Mouse (Mus musculus): ENCODE measurements around the gene Psme1. TPM values are rescaled to one million over a fixed set of nuclear protein-coding genes. Genes with fewer than 3 reads are reported as not detected.

Gene Psme1
- polyA plus RNA-seq, 1 experiment from 2014 or later, result 217 TPM

- Histone ChIP-seq H3K9me3 (no peaks in the 10 kb centered on the region), H3K4me3 (no peak overlapping the region), H3K9ac (no peak overlapping the region), H3K27me3 (replicated peaks) (no peaks in the 10 kb centered on the region), H3K4me1 (peaks cover 20% of the 10 kb centered on the region), H3K36me3 (replicated peaks) (no peaks in the 10 kb centered on the region), H3K4me2 (no peak overlapping the region), H3K27ac (no peak overlapping the region)
- no peak for ATAC-seq (replicated peaks)
- 32% methylated on average over 5 of the region's 5 CpGs for WGBS
Observed at GRCm38 (mm10) chr14:55557003-55557402, 20.9 kb upstream of the Psme1 start.

GRCm38 (mm10) chr14:55557587-55557986 lies 20.3 kb upstream of the Psme1 start:
- Histone ChIP-seq H3K4me2 (no peak overlapping the region), H3K9me3 (no peaks in the 10 kb centered on the region)
- WGBS, result 89% methylated on average over 3 of the region's 3 CpGs

GRCm38 (mm10) chr14:55558740-55559448 lies 19.0 kb upstream of the Psme1 start:
- peak overlapping the region; percentile 57 for H3K4me3 ChIP-seq
- 60% methylated on average over 6 of the region's 6 CpGs for WGBS

More at GRCm38 (mm10) chr14:55557587-55557986, 20.3 kb upstream of the Psme1 start:
- no peak for ATAC-seq (replicated peaks)
- Histone ChIP-seq H3K36me3 (replicated peaks) (no peaks in the 10 kb centered on the region), H3K4me3 (no peak overlapping the region), H3K27me3 (replicated peaks) (no peaks in the 10 kb centered on the region), H3K4me1 (peaks cover 26% of the 10 kb centered on the region), H3K9ac (no peak overlapping the region), H3K27ac (no peak overlapping the region)

GRCm38 (mm10) chr14:55559799-55560201 lies 18.1 kb upstream of the Psme1 start, which contains the start of gene Dcaf11:
TSS of gene Dcaf11 (plus strand) at chr14:55560006.
- Histone ChIP-seq H3K4me3 (peak within 1 kb of the TSS; percentile 57), H3K4me1 (peaks cover 29% of the 10 kb centered on the region), H3K9ac (peak within 1 kb of the TSS; percentile 87), H3K27me3 (replicated peaks) (no peaks in the 10 kb centered on the region), H3K27ac (peak within 1 kb of the TSS; percentile 99), H3K36me3 (replicated peaks) (peaks cover 1% of the 10 kb centered on the region; the same call in 1 of the 2 replicates), H3K4me2 (peak within 1 kb of the TSS; percentile 73), H3K9me3 (no peaks in the 10 kb centered on the region)
- WGBS, result under 1% methylated on average over 27 of the region's 27 CpGs
- peak; percentile 85 for ATAC-seq (replicated peaks)

More at GRCm38 (mm10) chr14:55558740-55559448, 19.0 kb upstream of the Psme1 start:
- no peaks in the 10 kb centered on the region for H3K9me3 ChIP-seq
- H3K4me1 ChIP-seq, result peaks cover 29% of the 10 kb centered on the region
- H3K36me3 ChIP-seq (replicated peaks), result no peaks in the 10 kb centered on the region
- 0 out of 2 replicates have a peak overlapping the region, but pooled peaks have one; percentile 87 for H3K9ac ChIP-seq
- ATAC-seq (replicated peaks), result no peak
- H3K4me2 ChIP-seq, result peak overlapping the region; percentile 73
- H3K27me3 ChIP-seq (replicated peaks), result no peaks in the 10 kb centered on the region
- H3K27ac ChIP-seq, result peak overlapping the region; percentile 99; the same call in 1 of the 2 replicates

GRCm38 (mm10) chr14:55560202-55561073 lies 17.5 kb upstream of the Psme1 start, which contains the start of gene A730061H03Rik:
TSS of gene A730061H03Rik (minus strand) at chr14:55560406.
- H3K9ac ChIP-seq, result peak within 1 kb of the TSS; percentile 87
- H3K36me3 ChIP-seq (replicated peaks), result peaks cover 7% of the 10 kb centered on the region
- peak within 1 kb of the TSS; percentile 99 for H3K27ac ChIP-seq
- no peaks in the 10 kb centered on the region for H3K27me3 ChIP-seq (replicated peaks)
- no peaks in the 10 kb centered on the region for H3K9me3 ChIP-seq
- ATAC-seq (replicated peaks), result peak; percentile 98
- peaks cover 29% of the 10 kb centered on the region for H3K4me1 ChIP-seq
- WGBS, result under 1% methylated on average over 51 of the region's 51 CpGs
- peak within 1 kb of the TSS; percentile 73 for H3K4me2 ChIP-seq
- H3K4me3 ChIP-seq, result peak within 1 kb of the TSS; percentile 57

GRCm38 (mm10) chr14:55561860-55562259 lies 16.1 kb upstream of the Psme1 start:
- H3K4me2 ChIP-seq, result peak overlapping the region; percentile 73; the same call in 1 of the 2 replicates
- peak overlapping the region; percentile 57; the same call in 1 of the 2 replicates for H3K4me3 ChIP-seq
- WGBS, result 87% methylated on average over 10 of the region's 10 CpGs
- H3K9me3 ChIP-seq, result no peaks in the 10 kb centered on the region
- H3K9ac ChIP-seq, result no peak overlapping the region
- H3K4me1 ChIP-seq, result peaks cover 28% of the 10 kb centered on the region
- peaks cover 22% of the 10 kb centered on the region for H3K36me3 ChIP-seq (replicated peaks)
- no peak for ATAC-seq (replicated peaks)
- no peak overlapping the region for H3K27ac ChIP-seq
- H3K27me3 ChIP-seq (replicated peaks), result no peaks in the 10 kb centered on the region

- Histone ChIP-seq H3K4me1 (peaks cover 26% of the 10 kb centered on the region), H3K27me3 (replicated peaks) (no peaks in the 10 kb centered on the region), H3K4me2 (no peak overlapping the region), H3K36me3 (replicated peaks) (peaks cover 34% of the 10 kb centered on the region), H3K9me3 (no peaks in the 10 kb centered on the region), H3K4me3 (no peak overlapping the region), H3K27ac (no peak overlapping the region), H3K9ac (no peak overlapping the region)
- no peak for ATAC-seq (replicated peaks)
- 90% methylated on average over 11 of the region's 11 CpGs for WGBS
Observed at GRCm38 (mm10) chr14:55563249-55563648, 14.7 kb upstream of the Psme1 start.

- Histone ChIP-seq H3K4me1 (peaks cover 20% of the 10 kb centered on the region), H3K4me2 (no peak overlapping the region), H3K9me3 (no peaks in the 10 kb centered on the region), H3K9ac (no peak overlapping the region), H3K27ac (no peak overlapping the region), H3K27me3 (replicated peaks) (no peaks in the 10 kb centered on the region), H3K4me3 (no peak overlapping the region), H3K36me3 (replicated peaks) (peaks cover 53% of the 10 kb centered on the region)
- ATAC-seq (replicated peaks), result no peak
- WGBS, result 84% methylated on average over 3 of the region's 3 CpGs
Observed at GRCm38 (mm10) chr14:55565748-55566147, 12.2 kb upstream of the Psme1 start.

- Histone ChIP-seq H3K4me2 (no peak overlapping the region), H3K9ac (no peak overlapping the region), H3K36me3 (replicated peaks) (peaks cover 53% of the 10 kb centered on the region), H3K9me3 (no peaks in the 10 kb centered on the region), H3K4me1 (peaks cover 4% of the 10 kb centered on the region; the same call in 1 of the 2 replicates), H3K4me3 (no peak overlapping the region), H3K27me3 (replicated peaks) (no peaks in the 10 kb centered on the region), H3K27ac (no peak overlapping the region)
- no peak for ATAC-seq (replicated peaks)
- WGBS, result 91% methylated on average over 3 of the region's 3 CpGs
Observed at GRCm38 (mm10) chr14:55567496-55567895, 10.4 kb upstream of the Psme1 start.

- Histone ChIP-seq H3K9ac (no peak overlapping the region), H3K9me3 (no peaks in the 10 kb centered on the region), H3K4me1 (no peaks in the 10 kb centered on the region), H3K36me3 (replicated peaks) (peaks cover 44% of the 10 kb centered on the region), H3K27me3 (replicated peaks) (no peaks in the 10 kb centered on the region), H3K4me2 (no peak overlapping the region), H3K4me3 (no peak overlapping the region), H3K27ac (no peak overlapping the region)
- no peak for ATAC-seq (replicated peaks)
- 92% methylated on average over 2 of the region's 2 CpGs for WGBS
Observed at GRCm38 (mm10) chr14:55570588-55570987, 7.3 kb upstream of the Psme1 start.

GRCm38 (mm10) chr14:55571760-55572159 lies 6.2 kb upstream of the Psme1 start:
- H3K4me2 ChIP-seq, result no peak overlapping the region
- H3K36me3 ChIP-seq (replicated peaks), result peaks cover 33% of the 10 kb centered on the region
- no peak overlapping the region for H3K4me3 ChIP-seq
- H3K27me3 ChIP-seq (replicated peaks), result no peaks in the 10 kb centered on the region
- no peaks in the 10 kb centered on the region for H3K9me3 ChIP-seq
- no peaks in the 10 kb centered on the region for H3K4me1 ChIP-seq
- no peak overlapping the region for H3K27ac ChIP-seq
- H3K9ac ChIP-seq, result no peak overlapping the region
- ATAC-seq (replicated peaks), result no peak

GRCm38 (mm10) chr14:55575302-55575701 lies 2.6 kb upstream of the Psme1 start, which contains the start of gene Fitm1:
TSS of gene Fitm1 (plus strand) at chr14:55575617.
- 82% methylated on average over 8 of the region's 8 CpGs for WGBS
- no peak within 1 kb of the TSS for H3K4me3 ChIP-seq
- H3K27ac ChIP-seq, result no peak within 1 kb of the TSS
- H3K36me3 ChIP-seq (replicated peaks), result no peaks in the 10 kb centered on the region
- no peak within 1 kb of the TSS for H3K9ac ChIP-seq
- ATAC-seq (replicated peaks), result no peak
- H3K9me3 ChIP-seq, result no peaks in the 10 kb centered on the region
- H3K27me3 ChIP-seq (replicated peaks), result no peaks in the 10 kb centered on the region
- no peak within 1 kb of the TSS for H3K4me2 ChIP-seq
- H3K4me1 ChIP-seq, result peaks cover 20% of the 10 kb centered on the region
